Mouse (Mus musculus) hindbrain, embryonic 15.5 days (tissue): ENCODE measurements around the gene Gm10491. TPM values are rescaled to one million over a fixed set of nuclear protein-coding genes. Genes with fewer than 3 reads are reported as not detected.
A peak's percentile ranks its signal among the peaks of the same experiment; 100 is the strongest.
"Not testable (repeated sequence)": the region's sequence is repeated elsewhere in the genome, so short reads cannot be mapped to it uniquely, and the experiment has no call there.

ENCODE experiments used
- ATAC-seq: fragments of 200-750 bp; cut with Nextera tagmentation; 2 replicates; pipeline ENCODE4 v1.8.0; 2017; ENCODE audit warnings: low read depth, moderate number of reproducible peaks, moderate TSS enrichment; ENCODE audit not compliant: low FRiP score
- H3K27ac ChIP-seq: fragments of 300-500 bp; sonication (generic); replicated peaks from 2 replicates; pipeline ENCODE4 v1.5.1; 2015; ENCODE audit warnings: mild to moderate bottlenecking, inconsistent platforms
- H3K27me3 ChIP-seq: fragments of 300-500 bp; sonication (generic); 2 replicates; pipeline ENCODE4 v1.6.1; 2015; ENCODE audit warnings: control low read depth, inconsistent platforms
- H3K36me3 ChIP-seq: fragments of 300-500 bp; sonication (generic); 2 replicates; pipeline ENCODE4 v1.6.1; 2015; ENCODE audit warnings: control low read depth, inconsistent platforms
- H3K4me1 ChIP-seq: fragments of 300-500 bp; sonication (generic); replicated peaks from 2 replicates; pipeline ENCODE4 v1.6.1; 2015; ENCODE audit warnings: control low read depth, inconsistent platforms
- H3K4me2 ChIP-seq: fragments of 300-500 bp; sonication (generic); 2 replicates; pipeline ENCODE4 v1.6.1; 2015; ENCODE audit warnings: moderate library complexity, mild to moderate bottlenecking, inconsistent platforms
- H3K4me3 ChIP-seq: fragments of 300-500 bp; sonication (generic); 2 replicates; pipeline ENCODE4 v1.5.1; 2015; ENCODE audit warnings: mild to moderate bottlenecking, inconsistent platforms
- H3K9ac ChIP-seq: fragments of 300-500 bp; sonication (generic); 2 replicates; pipeline ENCODE4 v1.6.1; 2015; ENCODE audit warnings: inconsistent platforms
- H3K9me3 ChIP-seq: fragments of 300-500 bp; sonication (generic); 2 replicates; pipeline ENCODE4 v1.6.1; 2016; ENCODE audit warnings: control low read depth, inconsistent platforms
- WGBS: fragments of 180-500 bp; shearing (Covaris S2); methylation state at CpG from one replicate; pipeline ENCODE4 v1.1.7; 2015; 5-methylcytosine and 5-hydroxymethylcytosine counted together
- polyA plus RNA-seq: library from polyadenylated mRNA; unstranded; fragments of >200 nt; fragmentation: Nextera tagmentation; extraction: Ambion mirVana; gene quantifications from 2 replicates; pipeline ENCODE4 v1.2.1, GENCODE M21; 2015

The Gm10491 gene
- polyA plus RNA-seq, 1 experiment from 2014 or later, result not detected

- H3K4me3 ChIP-seq, result peak within 1 kb of the TSS; percentile 53
- H3K4me2 ChIP-seq, result peak within 1 kb of the TSS; percentile 70
- H3K9ac ChIP-seq, result peak within 1 kb of the TSS; percentile 64
- H3K4me1 ChIP-seq, result peaks cover 12% of the 10 kb centered on the region; the same call in 1 of the 2 replicates
- no peaks in the 10 kb centered on the region; the same call in 1 of the 2 replicates for H3K36me3 ChIP-seq
- WGBS, result 15% methylated on average over 29 of the region's 40 CpGs
- peak within 1 kb of the TSS; percentile 85 for H3K27ac ChIP-seq
- ATAC-seq, result peak; percentile 93
- no peaks in the 10 kb centered on the region for H3K9me3 ChIP-seq
- H3K27me3 ChIP-seq, result no peaks in the 10 kb centered on the region
These were observed 12.2 kb upstream of the Gm10491 start, which contains the start of gene Pcsk1n for GRCm38 (mm10) chrX:7919601-7920383. Pcsk1n (plus strand) TSS chrX:7919822.

- H3K4me2 ChIP-seq, H3K27ac ChIP-seq, H3K36me3 ChIP-seq, H3K9ac ChIP-seq, H3K9me3 ChIP-seq, H3K27me3 ChIP-seq, H3K4me3 ChIP-seq, H3K4me1 ChIP-seq, ATAC-seq: not testable (repeated sequence)
- WGBS, result 74% methylated on average over 6 of the region's 6 CpGs
These were observed 10.3 kb upstream of the Gm10491 start for GRCm38 (mm10) chrX:7917960-7918359.

GRCm38 (mm10) chrX:7915669-7916068 is 8.0 kb upstream of the Gm10491 start:
- H3K9me3 ChIP-seq, H3K4me2 ChIP-seq, ATAC-seq, H3K27ac ChIP-seq, H3K4me3 ChIP-seq, H3K4me1 ChIP-seq, H3K9ac ChIP-seq, H3K27me3 ChIP-seq, H3K36me3 ChIP-seq: not testable (repeated sequence)
- WGBS, result 25% methylated on average over 3 of the region's 3 CpGs

GRCm38 (mm10) chrX:7910473-7910872 is 2.8 kb upstream of the Gm10491 start:
- 0 out of 2 replicates have a peak, but pooled peaks have one; percentile 30 for ATAC-seq
- no peak overlapping the region for H3K9ac ChIP-seq
- no peaks in the 10 kb centered on the region for H3K9me3 ChIP-seq
- no peaks in the 10 kb centered on the region for H3K4me1 ChIP-seq
- H3K27me3 ChIP-seq, result no peaks in the 10 kb centered on the region
- H3K36me3 ChIP-seq, result no peaks in the 10 kb centered on the region
- no peak overlapping the region for H3K4me3 ChIP-seq
- no peak overlapping the region for H3K4me2 ChIP-seq
- WGBS, result 50% methylated on average over 6 of the region's 6 CpGs
- no peak overlapping the region for H3K27ac ChIP-seq

- H3K9me3 ChIP-seq, ATAC-seq, H3K4me3 ChIP-seq, H3K27ac ChIP-seq, H3K9ac ChIP-seq, H3K4me1 ChIP-seq, H3K27me3 ChIP-seq, H3K4me2 ChIP-seq, H3K36me3 ChIP-seq: not testable (repeated sequence)
- 97% methylated on average over 4 of the region's 4 CpGs for WGBS
These were observed 1.6 kb upstream of the Gm10491 start, which contains the start of gene Gm10490 for GRCm38 (mm10) chrX:7909242-7909641. Gm10490 (plus strand) TSS chrX:7909542.

- H3K36me3 ChIP-seq, result no peaks in the 10 kb centered on the region
- H3K4me1 ChIP-seq, result peaks cover 8% of the 10 kb centered on the region; the same call in 1 of the 2 replicates
- no peak overlapping the region for H3K4me3 ChIP-seq
- no peak for ATAC-seq
- no peaks in the 10 kb centered on the region for H3K27me3 ChIP-seq
- H3K4me2 ChIP-seq, result no peak overlapping the region
- no peaks in the 10 kb centered on the region for H3K9me3 ChIP-seq
- no peak overlapping the region for H3K27ac ChIP-seq
- no peak overlapping the region for H3K9ac ChIP-seq
- WGBS, result 90% methylated on average over 5 of the region's 5 CpGs
These were observed 3.2 kb downstream of the Gm10491 start for GRCm38 (mm10) chrX:7904441-7904840.

- Histone ChIP-seq H3K27ac (peak within 1 kb of the TSS; percentile 93), H3K36me3 (peaks cover 13% of the 10 kb centered on the region), H3K9ac (peak within 1 kb of the TSS; percentile 60), H3K27me3 (no peaks in the 10 kb centered on the region), H3K4me1 (peaks cover 17% of the 10 kb centered on the region), H3K4me2 (peak within 1 kb of the TSS; percentile 59), H3K9me3 (no peaks in the 10 kb centered on the region), H3K4me3 (peak within 1 kb of the TSS; percentile 66)
- 15% methylated on average over 61 of the region's 62 CpGs for WGBS
- ATAC-seq, result peak; percentile 98
These were observed 8.5 kb downstream of the Gm10491 start, which contains the start of the genes Pqbp1 and Timm17b for GRCm38 (mm10) chrX:7898880-7899874. Pqbp1 (minus strand) TSS chrX:7899269. Timm17b (plus strand) TSS chrX:7899357.

GRCm38 (mm10) chrX:7898211-7898610 is 9.4 kb downstream of the Gm10491 start:
- Histone ChIP-seq H3K9ac (peak overlapping the region; percentile 49), H3K4me2 (peak overlapping the region; percentile 59), H3K27me3 (no peaks in the 10 kb centered on the region), H3K9me3 (no peaks in the 10 kb centered on the region), H3K4me3 (peak overlapping the region; percentile 66), H3K27ac (peak overlapping the region; percentile 93), H3K4me1 (peaks cover 17% of the 10 kb centered on the region), H3K36me3 (peaks cover 16% of the 10 kb centered on the region)
- 40% methylated on average over 12 of the region's 13 CpGs for WGBS
- ATAC-seq, result no peak

- peak within 1 kb of the TSS; percentile 58 for H3K4me2 ChIP-seq
- peak within 1 kb of the TSS; percentile 60 for H3K4me3 ChIP-seq
- H3K9me3 ChIP-seq, result no peaks in the 10 kb centered on the region
- no peaks in the 10 kb centered on the region for H3K36me3 ChIP-seq
- no peaks in the 10 kb centered on the region for H3K27me3 ChIP-seq
- 21% methylated on average over 49 of the region's 49 CpGs for WGBS
- peak; percentile 91 for ATAC-seq
- peak within 1 kb of the TSS; percentile 49 for H3K9ac ChIP-seq
- peaks cover 16% of the 10 kb centered on the region; the same call in 1 of the 2 replicates for H3K4me1 ChIP-seq
- peak within 1 kb of the TSS; percentile 92 for H3K27ac ChIP-seq
These were observed 23.6 kb downstream of the Gm10491 start, which contains the start of gene Slc35a2 for GRCm38 (mm10) chrX:7883841-7884567. Slc35a2 (plus strand) TSS chrX:7884028.

GRCm38 (mm10) chrX:7879819-7880218 is 27.8 kb downstream of the Gm10491 start:
- peak overlapping the region; percentile 84 for H3K4me2 ChIP-seq
- H3K4me1 ChIP-seq, result peaks cover 15% of the 10 kb centered on the region; the same call in 1 of the 2 replicates
- peak; percentile 40 for ATAC-seq
- H3K27me3 ChIP-seq, result no peaks in the 10 kb centered on the region
- H3K27ac ChIP-seq, result 0 out of 2 replicates have a peak overlapping the region, but pooled peaks have one; percentile 42
- peak overlapping the region; percentile 58 for H3K4me3 ChIP-seq
- H3K9me3 ChIP-seq, result no peaks in the 10 kb centered on the region
- 0 out of 2 replicates have a peak overlapping the region, but pooled peaks have one; percentile 7 for H3K9ac ChIP-seq
- no peaks in the 10 kb centered on the region for H3K36me3 ChIP-seq
- WGBS, result 11% methylated on average over 11 of the region's 11 CpGs

- H3K9me3 ChIP-seq, result no peaks in the 10 kb centered on the region
- no peaks in the 10 kb centered on the region for H3K27me3 ChIP-seq
- no peaks in the 10 kb centered on the region for H3K36me3 ChIP-seq
- 21% methylated on average over 21 of the region's 21 CpGs for WGBS
- peak overlapping the region; percentile 66 for H3K9ac ChIP-seq
- H3K4me1 ChIP-seq, result peaks cover 15% of the 10 kb centered on the region; the same call in 1 of the 2 replicates
- H3K27ac ChIP-seq, result peak overlapping the region; percentile 73
- peak; percentile 63 for ATAC-seq
- peak overlapping the region; percentile 84 for H3K4me2 ChIP-seq
- peak overlapping the region; percentile 58 for H3K4me3 ChIP-seq
These were observed 29.1 kb downstream of the Gm10491 start for GRCm38 (mm10) chrX:7878495-7878894.
